Mouse (Mus musculus) liver, postnatal 0 days (tissue): ENCODE measurements around the gene Kcnf1.

Experiments used
- CTCF ChIP-seq: sonication (generic); IDR thresholded peaks from 2 replicates; pipeline ENCODE4 v1.5.1; 2016; ENCODE audit warnings: antibody characterized with exemption, low read depth
- EP300 ChIP-seq: IDR thresholded peaks from 2 replicates; pipeline ENCODE4 v1.6.1; 2016; ENCODE audit warnings: antibody characterized with exemption, low read depth, mild to moderate bottlenecking

GRCm38 (mm10) chr12:17184303-17184775 is 7.7 kb upstream of the Kcnf1 start:
- no peak for TF ChIP-seq CTCF
- no peak for TF ChIP-seq EP300
